Mouse (Mus musculus) neutrophil, adult 5-6 weeks (primary cell): ENCODE measurements at regions not wholly inside any gene's neighbourhood (a gene's known extent, or its start where the extent isn't known, plus 50 kb on each side); places are given as distances from the start of the nearest gene placed in this dataset.

ENCODE experiments used
- ATAC-seq: fragments of 151-379, 151-347 bp; 2 replicates; pipeline ENCODE4 v1.8.0; 2017; ENCODE audit warnings: mild to moderate bottlenecking, moderate TSS enrichment; ENCODE audit not compliant: insufficient number of reproducible peaks, poor library complexity, low FRiP score, severe bottlenecking; ENCODE audit errors: extremely low read depth

GRCm38 (mm10) chr10:21532142-21532541 lies 60.8 kb upstream of the 1700020N01Rik start:
- no peak for ATAC-seq

- ATAC-seq = no peak
Measured at GRCm38 (mm10) chr10:21535631-21536030, 57.3 kb upstream of the 1700020N01Rik start.

GRCm38 (mm10) chr10:21538481-21538880 lies 54.5 kb upstream of the 1700020N01Rik start:
- ATAC-seq = no peak
